Mouse (Mus musculus): ENCODE data around the gene Calcb. TPM values are rescaled to one million over a fixed set of nuclear protein-coding genes. Genes with fewer than 3 reads are reported as not detected.
A peak's percentile ranks its signal among the peaks of the same experiment; 100 is the strongest.
"Not testable (repeated sequence)": the region's sequence is repeated elsewhere in the genome, so short reads cannot be mapped to it uniquely, and the experiment has no call there.

The Calcb gene
- polyA plus RNA-seq, 1 experiment: 0.21 TPM

- no peak overlapping the region for H3K4me3 ChIP-seq (ENCODE audit: insufficient read depth, poor library complexity, severe bottlenecking)
- TF ChIP-seq USF1 (IDR thresholded peaks at IDR 0.05; ENCODE audit: low read depth): no peak
- no peak for TF ChIP-seq FOSL1 (IDR thresholded peaks at IDR 0.05; ENCODE audit: insufficient read depth, low read length, poor library complexity, severe bottlenecking)
- no peak for TF ChIP-seq CTCF (IDR thresholded peaks at IDR 0.05; ENCODE audit: control insufficient read depth, insufficient read depth, insufficient read length)
- TF ChIP-seq MYOG (IDR thresholded peaks at IDR 0.05; ENCODE audit: control insufficient read depth, extremely low read depth, insufficient read length): no peak
- no peak for TF ChIP-seq CEBPB (IDR thresholded peaks at IDR 0.05; ENCODE audit: low read depth)
- no peak for TF ChIP-seq MAX (IDR thresholded peaks at IDR 0.05)
- no peak for TF ChIP-seq MYOD1 (IDR thresholded peaks at IDR 0.05; ENCODE audit: control insufficient read depth, insufficient read length, low read depth)
These were observed 11.0 kb upstream of the Calcb start for GRCm38 (mm10) chr7:114707398-114707797.

DNA sequence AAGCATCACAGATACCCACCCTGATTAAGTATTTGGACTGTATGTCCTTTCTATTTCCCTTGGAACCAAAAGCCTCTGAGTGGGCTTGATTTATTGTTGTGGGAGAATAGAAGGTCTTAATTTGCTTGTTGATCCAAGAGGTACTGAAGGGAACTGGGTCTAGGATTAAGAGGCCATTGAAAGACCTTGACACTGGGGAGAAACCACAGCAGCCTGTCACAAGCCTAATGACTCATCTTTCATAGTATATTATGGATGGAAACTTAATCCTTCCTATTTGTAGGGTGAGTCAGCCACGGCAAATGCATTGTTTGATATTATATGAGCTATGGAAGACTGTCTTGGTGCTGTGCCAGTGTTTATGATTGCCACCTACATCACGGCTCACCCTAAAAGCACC is 8.0 kb upstream of the Calcb start:
- Histone ChIP-seq H3K79me2 (ENCODE audit: control insufficient read depth, insufficient read depth) (no peaks in the 10 kb centered on the region), H3K79me3 (ENCODE audit: low read depth) (no peaks in the 10 kb centered on the region), H3ac (ENCODE audit: control insufficient read depth, insufficient read length, low read depth) (no peak overlapping the region), H3K27me3 (ENCODE audit: control insufficient read depth, insufficient read depth, insufficient read length) (no peaks in the 10 kb centered on the region), H3K36me3 (ENCODE audit: control insufficient read depth, insufficient read depth) (no peaks in the 10 kb centered on the region), H3K4me3 (ENCODE audit: insufficient read depth, poor library complexity, severe bottlenecking) (no peak overlapping the region)
- TF ChIP-seq USF1 (IDR thresholded peaks at IDR 0.05; ENCODE audit: low read depth) (peak; percentile 18), CTCF (IDR thresholded peaks at IDR 0.05; ENCODE audit: control insufficient read depth, insufficient read depth, insufficient read length) (no peak), MYOG (IDR thresholded peaks at IDR 0.05; ENCODE audit: control insufficient read depth, extremely low read depth, insufficient read length) (no peak), FOSL1 (IDR thresholded peaks at IDR 0.05; ENCODE audit: insufficient read depth, low read length, poor library complexity, severe bottlenecking) (peak; percentile 62)

More at GRCm38 (mm10) chr7:114707398-114707797, 11.0 kb upstream of the Calcb start:
- Histone ChIP-seq H3K27me3 (ENCODE audit: control insufficient read depth, insufficient read depth, insufficient read length) (no peaks in the 10 kb centered on the region), H3K79me2 (ENCODE audit: control insufficient read depth, insufficient read depth) (no peaks in the 10 kb centered on the region), H3K79me3 (ENCODE audit: low read depth) (no peaks in the 10 kb centered on the region), H3ac (ENCODE audit: control insufficient read depth, insufficient read length, low read depth) (no peak overlapping the region), H3K36me3 (ENCODE audit: control insufficient read depth, insufficient read depth) (no peaks in the 10 kb centered on the region)

GRCm38 (mm10) chr7:114712523-114712922 is 5.9 kb upstream of the Calcb start:
- no peak overlapping the region for H3K4me3 ChIP-seq (ENCODE audit: insufficient read depth, poor library complexity, severe bottlenecking)
- H3K36me3 ChIP-seq (ENCODE audit: control insufficient read depth, insufficient read depth): no peaks in the 10 kb centered on the region
- H3K27me3 ChIP-seq (ENCODE audit: control insufficient read depth, insufficient read depth, insufficient read length): no peaks in the 10 kb centered on the region
- H3ac ChIP-seq (ENCODE audit: control insufficient read depth, insufficient read length, low read depth): no peak overlapping the region
- TF ChIP-seq MYOD1 (IDR thresholded peaks at IDR 0.05; ENCODE audit: control insufficient read depth, insufficient read length, low read depth) (no peak), CTCF (IDR thresholded peaks at IDR 0.05; ENCODE audit: control insufficient read depth, insufficient read depth, insufficient read length) (no peak), CEBPB (IDR thresholded peaks at IDR 0.05; ENCODE audit: low read depth) (no peak), FOSL1 (IDR thresholded peaks at IDR 0.05; ENCODE audit: insufficient read depth, low read length, poor library complexity, severe bottlenecking) (no peak), MAX (IDR thresholded peaks at IDR 0.05) (no peak), MYOG (IDR thresholded peaks at IDR 0.05; ENCODE audit: control insufficient read depth, extremely low read depth, insufficient read length) (no peak), USF1 (IDR thresholded peaks at IDR 0.05; ENCODE audit: low read depth) (no peak)
- H3K79me2 ChIP-seq (ENCODE audit: control insufficient read depth, insufficient read depth): no peaks in the 10 kb centered on the region
- no peaks in the 10 kb centered on the region for H3K79me3 ChIP-seq (ENCODE audit: low read depth)

DNA sequence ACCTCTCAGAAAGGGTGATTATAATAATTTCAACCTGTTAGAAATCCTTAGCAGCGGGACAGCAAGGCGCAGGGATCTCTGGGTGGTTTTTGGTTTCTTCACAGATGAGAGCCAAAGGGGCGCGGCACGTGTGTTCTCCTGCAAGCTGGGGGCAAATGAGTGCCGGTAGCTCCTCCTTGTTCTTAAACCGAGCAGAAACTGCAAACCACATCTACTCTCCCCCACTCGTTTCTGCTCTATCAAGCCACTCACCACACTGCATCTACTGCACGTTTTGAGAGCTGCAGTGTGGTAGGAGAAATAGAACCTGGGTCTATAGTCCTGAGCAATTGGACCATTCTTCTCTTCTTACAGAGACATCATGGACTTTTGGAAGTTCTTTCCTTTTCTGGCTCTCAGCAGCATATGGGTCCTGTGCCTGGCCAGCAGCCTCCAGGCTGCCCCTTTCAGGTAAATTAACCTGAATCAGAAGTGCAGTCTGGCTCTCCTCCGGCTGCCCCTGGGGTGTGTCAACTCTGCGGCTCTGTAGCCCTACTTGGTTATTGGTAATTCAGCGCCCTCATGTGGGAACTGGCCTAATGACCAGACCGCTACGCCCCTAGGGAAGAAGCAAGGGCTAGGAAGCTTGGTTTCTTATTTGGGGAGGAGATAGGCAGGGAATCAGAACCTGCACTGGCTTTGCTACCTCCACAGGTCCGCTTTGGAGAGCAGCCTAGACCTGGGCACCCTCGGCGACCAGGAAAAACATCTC is 1.1 kb downstream of the Calcb start:
- TF ChIP-seq MYOG (IDR thresholded peaks at IDR 0.05; ENCODE audit: control insufficient read depth, extremely low read depth, insufficient read length) (no peak), CTCF (IDR thresholded peaks at IDR 0.05; ENCODE audit: control insufficient read depth, insufficient read depth, insufficient read length) (peak; percentile 57), FOSL1 (IDR thresholded peaks at IDR 0.05; ENCODE audit: insufficient read depth, low read length, poor library complexity, severe bottlenecking) (no peak), USF1 (IDR thresholded peaks at IDR 0.05; ENCODE audit: low read depth) (no peak), MYOD1 (IDR thresholded peaks at IDR 0.05; ENCODE audit: control insufficient read depth, insufficient read length, low read depth) (no peak), CEBPB (IDR thresholded peaks at IDR 0.05; ENCODE audit: low read depth) (no peak), MAX (IDR thresholded peaks at IDR 0.05) (no peak)
- H3ac ChIP-seq (ENCODE audit: control insufficient read depth, insufficient read length, low read depth): no peak overlapping the region
- H3K79me3 ChIP-seq (ENCODE audit: low read depth): no peaks in the 10 kb centered on the region
- no peaks in the 10 kb centered on the region for H3K79me2 ChIP-seq (ENCODE audit: control insufficient read depth, insufficient read depth)
- H3K4me3 ChIP-seq (ENCODE audit: insufficient read depth, poor library complexity, severe bottlenecking): no peak overlapping the region
- H3K36me3 ChIP-seq (ENCODE audit: control insufficient read depth, insufficient read depth): no peaks in the 10 kb centered on the region
- no peaks in the 10 kb centered on the region for H3K27me3 ChIP-seq (ENCODE audit: control insufficient read depth, insufficient read depth, insufficient read length)

DNA sequence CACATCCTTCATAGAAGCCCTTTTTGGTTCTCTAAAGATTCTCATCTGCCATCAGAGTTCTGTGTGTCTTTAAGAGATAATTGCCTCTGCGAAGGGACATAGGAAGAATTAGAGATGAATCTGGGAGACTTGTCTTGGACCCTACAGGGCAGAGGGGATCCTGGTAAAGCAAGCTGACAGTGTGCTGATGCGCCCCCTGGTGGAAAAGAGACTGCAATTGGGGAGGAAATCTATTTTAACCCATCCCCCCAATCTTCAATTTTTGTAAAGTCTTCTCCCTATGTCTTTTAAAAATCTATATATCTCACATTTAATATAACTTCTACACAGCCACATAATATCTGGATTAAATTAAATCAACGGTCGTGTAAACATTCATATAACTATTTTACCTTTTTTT is 11.3 kb downstream of the Calcb start:
- H3K4me3 ChIP-seq (ENCODE audit: insufficient read depth, poor library complexity, severe bottlenecking); H3ac ChIP-seq (ENCODE audit: control insufficient read depth, insufficient read length, low read depth); H3K27me3 ChIP-seq (ENCODE audit: control insufficient read depth, insufficient read depth, insufficient read length); H3K79me3 ChIP-seq (ENCODE audit: low read depth); H3K36me3 ChIP-seq (ENCODE audit: control insufficient read depth, insufficient read depth); H3K79me2 ChIP-seq (ENCODE audit: control insufficient read depth, insufficient read depth): not testable (repeated sequence)

GRCm38 (mm10) chr7:114731175-114731574 is 12.7 kb downstream of the Calcb start:
- no peaks in the 10 kb centered on the region for H3K36me3 ChIP-seq (ENCODE audit: control insufficient read depth, insufficient read depth)
- no peaks in the 10 kb centered on the region for H3K79me3 ChIP-seq (ENCODE audit: low read depth)
- TF ChIP-seq MYOG (IDR thresholded peaks at IDR 0.05; ENCODE audit: control insufficient read depth, extremely low read depth, insufficient read length): no peak
- TF ChIP-seq FOSL1 (IDR thresholded peaks at IDR 0.05; ENCODE audit: insufficient read depth, low read length, poor library complexity, severe bottlenecking): no peak
- TF ChIP-seq MYOD1 (IDR thresholded peaks at IDR 0.05; ENCODE audit: control insufficient read depth, insufficient read length, low read depth): no peak
- no peak for TF ChIP-seq USF1 (IDR thresholded peaks at IDR 0.05; ENCODE audit: low read depth)
- TF ChIP-seq CEBPB (IDR thresholded peaks at IDR 0.05; ENCODE audit: low read depth): no peak
- H3ac ChIP-seq (ENCODE audit: control insufficient read depth, insufficient read length, low read depth): no peak overlapping the region
- H3K27me3 ChIP-seq (ENCODE audit: control insufficient read depth, insufficient read depth, insufficient read length): no peaks in the 10 kb centered on the region
- no peak overlapping the region for H3K4me3 ChIP-seq (ENCODE audit: insufficient read depth, poor library complexity, severe bottlenecking)
- H3K79me2 ChIP-seq (ENCODE audit: control insufficient read depth, insufficient read depth): no peaks in the 10 kb centered on the region

- not testable (repeated sequence) for H3K79me3 ChIP-seq (ENCODE audit: low read depth); H3K27me3 ChIP-seq (ENCODE audit: control insufficient read depth, insufficient read depth, insufficient read length); H3ac ChIP-seq (ENCODE audit: control insufficient read depth, insufficient read length, low read depth); H3K79me2 ChIP-seq (ENCODE audit: control insufficient read depth, insufficient read depth); H3K4me3 ChIP-seq (ENCODE audit: insufficient read depth, poor library complexity, severe bottlenecking); H3K36me3 ChIP-seq (ENCODE audit: control insufficient read depth, insufficient read depth)
These were observed 13.3 kb downstream of the Calcb start for GRCm38 (mm10) chr7:114731700-114732099.

Data from C2C12 (cell line).